Mouse (Mus musculus) ovary, postnatal 36 days (tissue): ENCODE data around the gene Olfr150.
"Not testable (repeated sequence)": the region's sequence is repeated elsewhere in the genome, so short reads cannot be mapped to it uniquely, and the experiment has no call there.

Experiments
- DNase-seq: peaks from one replicate; pipeline ENCODE4 v3.0.0; 2022; ENCODE audit warnings: low spot score, mixed read lengths

The Olfr150 gene

GRCm38 (mm10) chr9:39730678-39731077 lies at the start of gene Olfr150:
Olfr150 (plus strand) TSS chr9:39730978.
- DNase-seq: no peak

- DNase-seq: not testable (repeated sequence)
Observed at GRCm38 (mm10) chr9:39701123-39701522, 29.7 kb upstream of the Olfr150 start.

GRCm38 (mm10) chr9:39707017-39707416 lies 23.8 kb upstream of the Olfr150 start, which contains the start of gene Olfr149:
Olfr149 (minus strand) TSS chr9:39707117.
- no peak for DNase-seq

DNA sequence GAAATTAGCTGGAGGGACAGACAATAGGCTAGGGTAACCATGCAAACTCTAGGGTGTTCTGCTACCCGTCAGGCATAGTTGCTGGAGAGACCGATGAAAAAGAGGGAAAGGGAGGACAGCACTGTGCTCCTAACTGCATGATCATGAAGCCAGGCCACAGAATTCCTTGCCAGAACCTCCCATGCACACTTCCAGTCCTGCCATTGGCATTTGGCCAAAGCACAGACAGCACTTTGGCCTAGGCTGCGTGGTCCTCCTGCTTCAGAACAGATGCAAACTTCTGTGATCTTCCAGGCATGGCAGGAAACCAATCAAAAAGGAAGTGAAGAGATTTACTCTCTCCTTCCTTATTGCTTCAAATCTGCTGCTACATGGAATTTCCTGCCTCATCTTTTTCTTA lies 21.8 kb upstream of the Olfr150 start:
- no peak for DNase-seq

- no peak for DNase-seq
Observed at GRCm38 (mm10) chr9:39711053-39711452, 19.7 kb upstream of the Olfr150 start, which contains the start of gene Olfr965. Olfr965 (plus strand) TSS chr9:39711353.

- no peak for DNase-seq
Observed at GRCm38 (mm10) chr9:39740741-39741140, 10.0 kb downstream of the Olfr150 start.

- DNase-seq: no peak
Observed at GRCm38 (mm10) chr9:39745949-39746348, 15.2 kb downstream of the Olfr150 start, which contains the start of gene Olfr967. Olfr967 (plus strand) TSS chr9:39746249.

DNA sequence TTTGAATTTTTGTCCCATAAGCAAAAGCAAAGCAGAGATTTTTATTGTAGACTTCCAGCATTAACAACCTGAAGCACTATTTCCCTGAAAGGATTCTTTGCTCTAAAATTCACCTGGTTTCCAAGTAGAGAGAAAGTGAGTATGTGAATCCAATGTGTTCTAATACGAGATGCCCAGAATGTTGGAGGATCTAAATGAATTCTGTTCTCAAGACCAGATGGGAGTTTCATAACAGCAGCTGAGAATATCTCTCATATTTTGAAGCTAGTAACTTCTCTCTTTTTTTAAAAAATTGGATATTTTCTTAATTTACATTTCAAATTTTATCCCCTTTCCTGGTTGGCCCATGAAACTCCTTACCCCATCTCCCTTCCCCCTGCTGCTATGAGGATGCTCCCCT lies 15.7 kb downstream of the Olfr150 start:
- no peak for DNase-seq

DNA sequence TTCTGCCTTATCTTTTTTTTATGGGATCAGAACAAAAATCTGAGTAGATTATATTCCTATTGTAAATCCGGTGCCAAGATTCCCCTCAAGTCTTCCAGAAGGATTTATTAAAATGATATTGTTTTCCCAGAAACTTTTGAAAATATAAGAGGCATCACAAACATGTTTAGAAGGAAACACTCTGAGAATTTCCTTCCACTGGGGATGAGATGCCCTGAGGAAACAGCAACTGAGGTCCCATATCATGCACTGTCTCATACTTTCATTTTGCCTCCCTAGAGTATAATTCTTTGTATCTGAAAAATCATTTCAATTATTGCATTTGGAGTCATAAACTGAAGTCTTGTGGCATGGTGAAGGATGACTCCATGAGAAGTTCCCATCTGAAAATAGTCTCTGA lies 52.4 kb downstream of the Olfr150 start, which contains the start of gene Olfr968:
Gene Olfr968 (minus strand): TSS at position 101 of the 400 bp plus-strand sequence.
- DNase-seq: no peak
